Mouse (Mus musculus): ENCODE data around the gene Psmb11. TPM values are rescaled to one million over a fixed set of nuclear protein-coding genes. Genes with fewer than 3 reads are reported as not detected.

Psmb11 gene
- polyA plus RNA-seq, 1 experiment from 2014 or later: not detected

DNA sequence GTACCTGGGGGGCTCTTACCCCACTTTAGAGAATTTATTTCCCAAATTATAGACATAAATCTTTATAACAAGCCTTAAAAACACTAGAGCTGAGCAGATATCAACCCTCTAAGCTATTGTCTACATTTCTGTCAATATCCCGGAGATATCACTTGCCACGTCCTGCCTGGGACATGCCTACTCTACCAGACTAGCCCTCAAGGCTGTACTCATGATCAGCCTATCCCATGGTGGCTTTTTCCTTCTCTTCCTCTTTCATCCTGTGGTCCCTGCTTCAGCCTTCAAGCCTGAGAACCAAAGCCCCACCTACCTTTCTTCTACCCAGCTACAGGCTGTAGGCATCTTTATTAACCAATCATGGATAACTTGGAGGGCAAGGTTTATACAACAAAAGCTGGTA is 8.6 kb downstream of the Psmb11 start:
- 0 out of 2 replicates have a peak, but pooled peaks cover 8% of the 10 kb centered on the region for H3K36me3 ChIP-seq (ENCODE audit: control insufficient read depth, insufficient read depth, low read length)
- no peaks in the 10 kb centered on the region for H3K4me1 ChIP-seq (replicated peaks; ENCODE audit: control insufficient read depth, insufficient read depth)
- no peak overlapping the region for H3K4me2 ChIP-seq (replicated peaks; ENCODE audit: low read depth)
- H3K9ac ChIP-seq (ENCODE audit: low read length): no peak overlapping the region
- no peak for ATAC-seq (ENCODE audit: low FRiP score, low TSS enrichment)
- no peak for DNase-seq (ENCODE audit: low spot score)
- no peaks in the 10 kb centered on the region for H3K9me3 ChIP-seq (ENCODE audit: control insufficient read depth, low read length)
- TF ChIP-seq CTCF (IDR thresholded peaks at IDR 0.05; ENCODE audit: low read depth) (no peak), EP300 (optimal IDR thresholded peaks at IDR 0.05) (no peak)
- 96% methylated on average over 2 of the region's 2 CpGs for WGBS
- H3K27ac ChIP-seq (replicated peaks): no peak overlapping the region
- H3K4me3 ChIP-seq (ENCODE audit: low read depth, low read length): no peak overlapping the region
- H3K27me3 ChIP-seq (ENCODE audit: control insufficient read depth, insufficient read depth, low read length): no peaks in the 10 kb centered on the region

GRCm38 (mm10) chr14:54630583-54631239 is 9.5 kb downstream of the Psmb11 start:
- H3K4me2 ChIP-seq (replicated peaks; ENCODE audit: low read depth): no peak overlapping the region
- no peaks in the 10 kb centered on the region for H3K4me1 ChIP-seq (replicated peaks; ENCODE audit: control insufficient read depth, insufficient read depth)
- no peak overlapping the region for H3K4me3 ChIP-seq (ENCODE audit: low read depth, low read length)
- no peak overlapping the region for H3K27ac ChIP-seq (replicated peaks)
- DNase-seq (ENCODE audit: low spot score) (no peak), ATAC-seq (ENCODE audit: low FRiP score, low TSS enrichment) (no peak)
- 84% methylated on average over 11 of the region's 11 CpGs for WGBS
- no peaks in the 10 kb centered on the region for H3K27me3 ChIP-seq (ENCODE audit: control insufficient read depth, insufficient read depth, low read length)
- no peak overlapping the region for H3K9ac ChIP-seq (ENCODE audit: low read length)
- no peak for TF ChIP-seq EP300 (optimal IDR thresholded peaks at IDR 0.05)
- no peak for TF ChIP-seq CTCF (IDR thresholded peaks at IDR 0.05; ENCODE audit: low read depth)
- H3K9me3 ChIP-seq (ENCODE audit: control insufficient read depth, low read length): no peaks in the 10 kb centered on the region
- 0 out of 2 replicates have a peak, but pooled peaks cover 8% of the 10 kb centered on the region for H3K36me3 ChIP-seq (ENCODE audit: control insufficient read depth, insufficient read depth, low read length)

GRCm38 (mm10) chr14:54631240-54631599 is 10.0 kb downstream of the Psmb11 start:
- Histone ChIP-seq H3K4me1 (replicated peaks; ENCODE audit: control insufficient read depth, insufficient read depth) (no peaks in the 10 kb centered on the region), H3K27ac (replicated peaks) (no peak overlapping the region), H3K4me3 (ENCODE audit: low read depth, low read length) (no peak overlapping the region), H3K4me2 (replicated peaks; ENCODE audit: low read depth) (no peak overlapping the region), H3K9ac (ENCODE audit: low read length) (no peak overlapping the region), H3K9me3 (ENCODE audit: control insufficient read depth, low read length) (no peaks in the 10 kb centered on the region), H3K27me3 (ENCODE audit: control insufficient read depth, insufficient read depth, low read length) (no peaks in the 10 kb centered on the region), H3K36me3 (ENCODE audit: control insufficient read depth, insufficient read depth, low read length) (0 out of 2 replicates have a peak, but pooled peaks cover 8% of the 10 kb centered on the region)
- TF ChIP-seq EP300 (optimal IDR thresholded peaks at IDR 0.05) (no peak), CTCF (IDR thresholded peaks at IDR 0.05; ENCODE audit: low read depth) (no peak)
- 63% methylated on average over 4 of the region's 4 CpGs for WGBS
- DNase-seq (ENCODE audit: low spot score) (no peak), ATAC-seq (ENCODE audit: low FRiP score, low TSS enrichment) (no peak)

DNA sequence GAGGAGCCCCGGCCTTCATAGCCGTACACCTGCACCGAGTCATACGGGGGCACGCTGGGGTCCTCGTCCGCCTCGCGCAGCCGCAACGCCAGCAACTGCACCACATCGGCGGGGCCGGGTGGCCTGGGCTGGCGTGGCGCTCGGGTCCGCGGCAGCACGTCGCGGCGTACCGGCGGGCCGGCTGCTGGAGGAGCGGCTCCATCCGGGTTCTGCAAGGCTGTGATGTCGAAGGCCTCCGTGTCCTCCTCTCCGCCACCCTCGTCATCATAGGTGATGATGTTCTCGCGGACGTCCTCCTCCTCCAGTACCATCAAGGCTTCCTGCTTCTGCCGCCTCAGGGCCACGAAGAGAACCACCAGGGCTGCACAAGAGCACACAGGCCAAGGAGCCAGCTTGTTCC is 11.0 kb downstream of the Psmb11 start:
- no peak overlapping the region for H3K4me2 ChIP-seq (replicated peaks; ENCODE audit: low read depth)
- DNase-seq (ENCODE audit: low spot score) (no peak), ATAC-seq (ENCODE audit: low FRiP score, low TSS enrichment) (no peak)
- 91% methylated on average over 36 of the region's 37 CpGs for WGBS
- H3K4me3 ChIP-seq (ENCODE audit: low read depth, low read length): no peak overlapping the region
- H3K9ac ChIP-seq (ENCODE audit: low read length): no peak overlapping the region
- TF ChIP-seq CTCF (IDR thresholded peaks at IDR 0.05; ENCODE audit: low read depth) (no peak), EP300 (optimal IDR thresholded peaks at IDR 0.05) (no peak)
- no peaks in the 10 kb centered on the region for H3K4me1 ChIP-seq (replicated peaks; ENCODE audit: control insufficient read depth, insufficient read depth)
- H3K27me3 ChIP-seq (ENCODE audit: control insufficient read depth, insufficient read depth, low read length): no peaks in the 10 kb centered on the region
- H3K36me3 ChIP-seq (ENCODE audit: control insufficient read depth, insufficient read depth, low read length): peaks cover 8% of the 10 kb centered on the region; the same call in 1 of the 2 replicates
- H3K9me3 ChIP-seq (ENCODE audit: control insufficient read depth, low read length): no peaks in the 10 kb centered on the region
- H3K27ac ChIP-seq (replicated peaks): no peak overlapping the region

DNA sequence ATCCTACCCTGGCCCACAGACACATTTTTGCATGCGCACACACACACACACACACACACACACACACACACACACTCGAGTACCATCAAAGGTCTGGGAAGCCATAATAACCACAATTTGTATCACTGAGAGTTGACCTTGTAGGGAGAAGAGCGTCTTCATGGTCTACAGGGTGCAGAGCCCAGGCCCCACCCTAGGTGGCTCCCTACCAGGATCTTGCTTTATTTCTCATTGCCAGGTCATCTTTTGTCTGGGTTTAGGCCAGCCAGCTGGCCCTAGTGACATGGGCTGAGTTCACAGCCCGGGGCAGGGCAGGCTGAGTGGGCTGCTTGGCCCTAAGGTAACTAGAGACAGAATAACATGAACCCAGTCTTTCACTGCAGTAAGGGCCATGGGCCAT is 12.9 kb downstream of the Psmb11 start:
- H3K27me3 ChIP-seq (ENCODE audit: control insufficient read depth, insufficient read depth, low read length): no peaks in the 10 kb centered on the region
- DNase-seq (ENCODE audit: low spot score) (no peak), ATAC-seq (ENCODE audit: low FRiP score, low TSS enrichment) (no peak)
- H3K9me3 ChIP-seq (ENCODE audit: control insufficient read depth, low read length): no peaks in the 10 kb centered on the region
- no peak overlapping the region for H3K4me3 ChIP-seq (ENCODE audit: low read depth, low read length)
- no peak for TF ChIP-seq EP300 (optimal IDR thresholded peaks at IDR 0.05)
- TF ChIP-seq CTCF (IDR thresholded peaks at IDR 0.05; ENCODE audit: low read depth): peak; percentile 36
- H3K4me2 ChIP-seq (replicated peaks; ENCODE audit: low read depth): no peak overlapping the region
- 89% methylated on average over 4 of the region's 4 CpGs for WGBS
- H3K4me1 ChIP-seq (replicated peaks; ENCODE audit: control insufficient read depth, insufficient read depth): no peaks in the 10 kb centered on the region
- H3K36me3 ChIP-seq (ENCODE audit: control insufficient read depth, insufficient read depth, low read length): peaks cover 8% of the 10 kb centered on the region; the same call in 1 of the 2 replicates
- no peak overlapping the region for H3K27ac ChIP-seq (replicated peaks)
- H3K9ac ChIP-seq (ENCODE audit: low read length): no peak overlapping the region

GRCm38 (mm10) chr14:54636954-54637353 is 15.7 kb downstream of the Psmb11 start:
- H3K4me1 ChIP-seq (replicated peaks; ENCODE audit: control insufficient read depth, insufficient read depth): no peaks in the 10 kb centered on the region
- 52% methylated on average over 8 of the region's 8 CpGs for WGBS
- peak; percentile 57 for DNase-seq (ENCODE audit: low spot score)

More at GRCm38 (mm10) chr14:54636954-54637353, 15.7 kb downstream of the Psmb11 start:
- no peak for ATAC-seq (ENCODE audit: low FRiP score, low TSS enrichment)
- TF ChIP-seq CTCF (IDR thresholded peaks at IDR 0.05; ENCODE audit: low read depth): peak; percentile 90
- no peak for TF ChIP-seq EP300 (optimal IDR thresholded peaks at IDR 0.05)
- no peak overlapping the region for H3K4me2 ChIP-seq (replicated peaks; ENCODE audit: low read depth)
- H3K9ac ChIP-seq (ENCODE audit: low read length): no peak overlapping the region
- H3K4me3 ChIP-seq (ENCODE audit: low read depth, low read length): no peak overlapping the region
- no peak overlapping the region for H3K27ac ChIP-seq (replicated peaks)
- H3K36me3 ChIP-seq (ENCODE audit: control insufficient read depth, insufficient read depth, low read length): peaks cover 8% of the 10 kb centered on the region; the same call in 1 of the 2 replicates
- no peaks in the 10 kb centered on the region for H3K9me3 ChIP-seq (ENCODE audit: control insufficient read depth, low read length)
- H3K27me3 ChIP-seq (ENCODE audit: control insufficient read depth, insufficient read depth, low read length): no peaks in the 10 kb centered on the region

Measured in stomach, postnatal 0 days (tissue).